Mouse (Mus musculus) hematopoietic multipotent progenitor cell, adult 10-12 weeks (in vitro differentiated cells): ENCODE data around the gene 4933424G06Rik. TPM values are rescaled to one million over a fixed set of nuclear protein-coding genes. Genes with fewer than 3 reads are reported as not detected.

Experiments
- polyA plus RNA-seq: library from polyadenylated mRNA; stranded (reverse); fragments of >175 nt; gene quantifications from 2 replicates; pipeline ENCODE4 v1.2.3, GENCODE M21; 2012; ENCODE audit warnings: low replicate concordance

Gene 4933424G06Rik
- polyA plus RNA-seq = not detected in 2 replicates

DNA sequence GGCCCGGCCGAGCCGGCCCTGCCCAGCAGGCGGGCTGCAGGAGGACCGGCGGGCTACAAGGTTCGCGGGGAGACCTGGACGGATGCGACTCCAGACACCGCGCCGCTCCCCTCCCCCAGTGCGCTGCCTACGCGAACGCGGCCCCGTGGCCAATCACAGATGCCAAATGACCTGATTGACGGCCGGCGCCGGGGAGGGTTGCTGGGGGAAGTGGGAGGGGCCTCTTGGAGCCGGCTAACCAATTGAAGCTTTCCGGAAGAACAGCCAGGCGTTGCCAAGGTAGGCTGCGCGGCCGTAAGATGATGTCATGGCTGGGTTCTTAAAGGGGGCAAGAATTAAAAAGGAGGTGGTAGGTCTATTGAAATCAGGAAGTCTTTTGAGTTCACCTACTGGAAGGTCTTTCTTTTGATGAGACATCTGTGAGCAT lies at the start of gene 4933424G06Rik:
TSS of gene 4933424G06Rik (plus strand) at position 296 of the 427 bp plus-strand sequence.

DNA sequence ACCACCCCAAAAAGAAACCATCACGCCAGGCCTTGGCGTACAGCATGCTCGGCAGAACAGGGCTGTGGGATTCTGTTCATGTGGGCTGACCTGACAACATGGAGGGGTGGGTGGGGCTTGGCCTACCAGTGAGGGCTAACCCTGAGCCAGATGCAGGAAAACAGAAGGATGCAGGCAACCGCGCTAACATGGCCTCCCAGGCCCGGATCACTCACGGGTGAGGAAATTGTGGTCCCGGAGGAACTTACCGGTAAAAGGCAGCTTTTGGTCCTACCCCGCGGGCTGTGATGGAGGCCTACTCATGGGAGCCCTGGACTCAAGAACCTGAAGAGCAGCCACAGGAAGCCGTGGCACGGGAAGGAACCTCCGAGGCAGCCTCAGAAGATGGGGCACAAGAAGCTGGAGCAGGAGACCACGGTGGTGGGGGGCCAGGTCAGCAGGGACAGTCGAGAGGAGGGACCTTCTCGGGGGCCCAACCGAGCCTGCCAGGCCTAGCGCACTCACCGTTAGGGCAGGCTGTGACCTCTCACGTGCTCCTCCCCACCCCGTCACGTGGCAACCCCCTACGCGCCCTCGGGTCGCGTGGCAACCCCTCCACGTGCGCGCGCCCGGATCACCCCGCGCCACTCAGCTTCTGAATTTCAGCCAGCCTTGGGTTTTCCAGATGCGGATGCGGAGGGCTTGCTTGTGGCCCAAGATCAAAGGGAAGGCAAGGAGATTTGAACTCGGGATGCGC lies 27.2 kb upstream of the 4933424G06Rik start, which contains the start of gene Fam178b:
TSS of gene Fam178b (minus strand) at position 564 of the 736 bp plus-strand sequence.

DNA sequence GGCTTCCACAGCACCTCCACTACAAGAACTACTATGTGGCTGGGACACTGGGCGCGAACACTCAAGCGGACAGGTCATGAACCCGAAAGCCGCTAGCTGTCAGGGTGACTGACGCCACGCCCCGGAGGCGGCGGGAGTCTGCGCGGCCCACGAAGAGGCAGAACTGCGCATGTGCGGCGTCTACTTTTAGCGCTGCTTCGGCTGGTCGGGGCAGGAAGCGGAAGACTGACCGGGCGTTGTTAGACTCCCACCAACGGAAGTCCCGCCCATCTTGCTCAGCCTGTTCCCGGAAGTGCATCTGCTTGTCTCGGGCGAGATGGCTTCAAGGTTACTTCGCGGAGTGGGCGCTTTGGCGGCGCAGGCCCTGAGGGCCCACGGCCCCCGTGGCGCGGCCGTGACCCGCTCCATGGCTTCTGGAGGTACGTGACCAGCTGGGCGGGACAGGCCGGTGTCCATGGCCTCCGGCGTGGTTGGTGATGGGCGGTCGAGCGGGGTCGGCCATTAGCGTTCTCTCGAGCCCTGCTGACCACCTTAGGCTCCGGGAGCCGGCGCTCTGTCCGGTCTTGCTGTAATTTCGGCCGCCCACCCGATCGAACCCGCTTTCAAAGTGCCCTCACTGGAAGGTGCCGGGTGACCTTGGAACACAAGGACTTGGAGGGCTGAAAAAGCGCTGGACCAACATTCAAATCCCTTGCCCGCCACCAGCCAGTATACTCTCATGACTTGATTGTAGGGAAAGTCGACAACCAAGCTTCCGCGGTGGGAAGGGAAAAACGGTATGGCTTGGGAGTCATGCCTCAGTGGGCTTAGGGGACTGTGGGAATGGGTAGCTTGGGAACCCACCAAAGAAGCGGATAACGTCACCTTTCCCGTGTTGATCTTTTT lies 18.4 kb upstream of the 4933424G06Rik start, which contains the start of gene Cox5b:
TSS of gene Cox5b (plus strand) at position 179 of the 885 bp plus-strand sequence.

DNA sequence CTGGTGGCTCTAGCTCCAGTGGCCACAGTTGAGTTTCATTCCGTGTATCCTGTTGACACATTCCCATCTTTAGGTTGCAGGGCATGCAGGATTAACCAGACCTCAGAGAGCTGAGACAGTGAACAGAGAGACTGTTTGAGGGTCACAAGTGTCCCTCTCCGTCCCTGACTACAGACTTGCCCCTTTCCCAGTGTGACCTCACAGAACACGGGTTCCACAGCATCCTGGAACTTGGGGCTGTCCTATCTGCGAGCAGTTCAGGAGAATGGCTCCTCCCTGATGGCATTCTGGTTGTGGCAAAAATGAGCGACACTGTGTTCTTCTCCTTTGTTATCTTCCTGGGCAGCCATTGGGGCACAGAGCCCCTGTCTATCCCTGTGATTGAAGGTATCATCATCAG lies 4.4 kb downstream of the 4933424G06Rik start, which contains the start of gene Actr1b:
TSS of gene Actr1b (minus strand) at position 112 of the 400 bp plus-strand sequence.

DNA sequence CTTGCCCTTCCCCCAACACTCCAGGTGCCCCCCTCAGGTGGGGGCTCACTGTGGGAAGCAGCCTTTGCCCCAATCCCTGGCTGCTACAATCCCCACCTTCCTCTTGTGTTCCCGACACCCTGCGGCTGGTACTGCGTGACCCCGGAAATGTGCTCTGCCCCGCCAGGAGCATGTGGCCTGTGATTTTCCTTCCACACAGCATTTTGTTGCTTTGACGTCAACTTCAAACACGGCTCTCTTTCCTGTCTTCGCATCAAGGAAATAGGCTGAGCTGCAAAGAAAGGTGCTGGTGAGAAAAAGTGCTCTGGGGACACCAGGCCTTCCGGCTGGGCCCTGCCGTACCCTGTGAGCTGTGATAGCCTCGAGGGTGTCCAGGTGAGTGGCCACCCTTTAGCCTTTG lies 51.6 kb downstream of the 4933424G06Rik start, which contains the start of gene Zap70:
TSS of gene Zap70 (plus strand) at position 231 of the 400 bp plus-strand sequence.

Other genes starting within 250 kb of the 4933424G06Rik start
- gene Cnnm4, start 238.5 kb upstream of the 4933424G06Rik start, polyA plus RNA-seq = 3.4 and 6.3 TPM in 2 replicates
- gene Cnnm3, start 198.3 kb upstream of the 4933424G06Rik start, polyA plus RNA-seq = 26.6 and 38.5 TPM in 2 replicates
- 15.9 and 27.6 TPM in 2 replicates for gene Ankrd23, start 173.3 kb upstream of the 4933424G06Rik start, polyA plus RNA-seq
- 0.12 TPM in 1 of 2 replicates, not detected in the other for gene Gm42417, start 170.7 kb upstream of the 4933424G06Rik start, polyA plus RNA-seq
- 12.3 and 25.2 TPM in 2 replicates for gene Ankrd39, start 162.7 kb upstream of the 4933424G06Rik start, polyA plus RNA-seq
- gene Sema4c, start 151.8 kb upstream of the 4933424G06Rik start, polyA plus RNA-seq = 2.0 and 3.8 TPM in 2 replicates
- 0.16 and 0.43 TPM in 2 replicates for gene Fam178b, start 27.0 kb upstream of the 4933424G06Rik start, polyA plus RNA-seq
- gene Cox5b, start 18.7 kb upstream of the 4933424G06Rik start, polyA plus RNA-seq = 497 and 729 TPM in 2 replicates
- gene Actr1b, start 4.3 kb downstream of the 4933424G06Rik start, polyA plus RNA-seq = 51.5 and 54.1 TPM in 2 replicates
- 54.9 and 106 TPM in 2 replicates for gene Zap70, start 51.6 kb downstream of the 4933424G06Rik start, polyA plus RNA-seq
- 51.4 and 99.6 TPM in 2 replicates for gene Tmem131, start 233.5 kb downstream of the 4933424G06Rik start, polyA plus RNA-seq